Mouse (Mus musculus): ENCODE data around the gene Lcor.

DNA sequence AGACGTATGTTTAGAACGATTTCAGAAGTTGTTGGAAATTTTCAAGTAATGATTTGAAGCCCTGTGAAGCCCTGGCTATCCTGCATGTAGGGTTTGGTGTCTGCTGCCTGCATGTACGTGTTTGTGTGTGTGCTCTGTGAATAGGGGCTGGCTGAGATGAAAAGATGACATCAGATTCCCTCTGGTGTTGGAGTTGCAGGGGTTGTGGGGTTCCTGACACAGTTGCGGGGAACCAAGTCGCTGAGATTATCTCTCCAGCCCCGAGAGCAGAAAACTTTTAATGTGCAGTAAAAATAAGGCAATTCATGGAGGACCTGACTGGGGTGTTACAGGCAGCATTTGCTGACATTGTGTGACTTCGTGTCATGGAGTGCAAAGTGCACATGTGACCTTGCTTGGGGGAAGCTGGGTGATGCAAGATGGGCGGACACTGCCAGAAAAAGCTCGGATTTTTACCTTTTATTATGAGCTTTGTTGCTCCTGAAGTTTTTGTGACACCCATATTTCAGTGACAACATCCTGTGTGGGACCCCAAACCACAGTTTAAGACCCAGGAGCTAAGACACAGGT lies 20.2 kb upstream of the Lcor start:
- TF ChIP-seq HCFC1 (IDR thresholded peaks at IDR 0.05; ENCODE audit: borderline replicate concordance, insufficient read depth, low read length) (no peak), CHD2 (IDR thresholded peaks at IDR 0.05; ENCODE audit: low read depth, low read length) (no peak), ZNF384 (IDR thresholded peaks at IDR 0.05; ENCODE audit: low read depth, low read length) (no peak)
